Mouse (Mus musculus): Measurements from ENCODE around the gene Ldb1.

- TF ChIP-seq CTCF (IDR thresholded peaks at IDR 0.05; ENCODE audit: borderline replicate concordance, control insufficient read depth, extremely low read depth, insufficient read depth, low read length, poor library complexity) (no peak), POLR2A (IDR thresholded peaks at IDR 0.05; ENCODE audit: control insufficient read depth, extremely low read depth, insufficient read depth, low read length, poor library complexity) (no peak)
Observed at GRCm38 (mm10) chr19:46056947-46057607, 12.1 kb upstream of the Ldb1 start.

All from thymus, adult 2 months (tissue).